Comparison of ENCODE assay signal across 7 mouse cellular contexts in the genomic region with DNA sequence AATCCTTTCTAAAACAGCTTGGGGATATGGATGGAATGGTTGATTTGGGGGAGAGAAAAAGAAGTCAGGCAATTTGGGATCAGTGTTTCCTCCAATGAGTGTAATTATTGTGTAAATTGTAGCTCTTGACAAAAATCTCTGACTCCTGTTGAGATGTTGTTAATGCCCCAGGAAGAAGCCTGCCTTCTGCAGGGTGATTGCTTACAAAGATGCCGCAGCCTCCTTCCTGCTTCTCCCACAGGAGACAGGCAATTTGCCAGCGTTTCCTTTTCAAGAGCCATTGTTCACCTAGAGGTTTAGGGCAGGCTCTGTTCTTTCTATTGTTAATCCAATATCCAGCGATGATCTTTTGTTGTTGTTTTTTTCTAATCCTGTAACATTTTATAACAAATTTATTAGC.
A peak's percentile ranks its signal among the peaks of the same experiment; 100 is the strongest.
DNase-seq lines count a peak whose midpoint lies in the region; ATAC-seq and TF ChIP-seq lines count a peak whose summit lies in the region.

No protein-coding gene starts in this region.

- peak; percentile 61 for DNase-seq in kidney, postnatal 10 days
- peak; percentile 87 for DNase-seq in brain, embryonic 14.5 days (ENCODE audit: low read depth)
- peak; percentile 17 for DNase-seq in embryo, embryonic 11 days
- peak; percentile 55 for DNase-seq in lung, postnatal 14 days
- DNase-seq in frontal cortex, postnatal 25 days (ENCODE audit: low spot score in 2 of 2), result no peak
- no peak for DNase-seq in adrenal gland, adult 8-10 months

- H3K27me3 ChIP-seq in kidney, embryonic 16.5 days (ENCODE audit: insufficient read depth, low read length), result no peaks in the 10 kb centered on the region; the same call in 1 of the 2 replicates

- H3K4me1 ChIP-seq in kidney, embryonic 16.5 days (ENCODE audit: insufficient read depth, low read length), result no peaks in the 10 kb centered on the region

- H3K27ac ChIP-seq in kidney, embryonic 16.5 days (ENCODE audit: low read length), result no peak overlapping the region

- H3K36me3 ChIP-seq in kidney, embryonic 16.5 days (ENCODE audit: insufficient read depth, low read length), result no peaks in the 10 kb centered on the region

- no peak for TF ChIP-seq POLR2A in brain, embryonic 14.5 days (IDR thresholded peaks at IDR 0.05; ENCODE audit: borderline replicate concordance, extremely low read depth, insufficient read depth, insufficient read length, poor library complexity, severe bottlenecking)

- ATAC-seq in kidney, embryonic 16.5 days (ENCODE audit: low FRiP score, low TSS enrichment), result no peak

- TF ChIP-seq CTCF in brain, embryonic 14.5 days (IDR thresholded peaks at IDR 0.05; ENCODE audit: borderline replicate concordance, extremely low read depth, insufficient read depth, insufficient read length), result no peak

- H3K9ac ChIP-seq in kidney, embryonic 16.5 days (replicated peaks; ENCODE audit: low read length), result no peak overlapping the region

- no peaks in the 10 kb centered on the region for H3K9me3 ChIP-seq in kidney, embryonic 16.5 days (ENCODE audit: low read length)

- 9% methylated on average over 3 of the region's 3 CpGs for WGBS in kidney, embryonic 16.5 days

- H3K4me2 ChIP-seq in kidney, embryonic 16.5 days (replicated peaks; ENCODE audit: low read depth, low read length), result no peak overlapping the region

- H3K4me3 ChIP-seq in kidney, embryonic 16.5 days (ENCODE audit: low read length), result no peak overlapping the region

Comparison
In these comparisons a context has a peak if more than half of its experiments do, and no peak if none do; other contexts are left out.
1. DNase-seq: peak in kidney, postnatal 10 days (single experiment), brain, embryonic 14.5 days (single experiment), embryo, embryonic 11 days (single experiment) and lung, postnatal 14 days (single experiment); none in frontal cortex, postnatal 25 days (0 of 2) and adrenal gland, adult 8-10 months (single experiment).